Mouse (Mus musculus): Measurements from ENCODE around the gene Tcirg1. TPM values are rescaled to one million over a fixed set of nuclear protein-coding genes. Genes with fewer than 3 reads are reported as not detected.

Tcirg1 gene
- polyA plus RNA-seq, 1 experiment from 2014 or later = 12.4 TPM

Other genes with a start within 250 kb of the Tcirg1 start
- 2.9 and 3.2 TPM in 2 replicates for gene Lrp5, start 220.6 kb downstream of the Tcirg1 start, polyA plus RNA-seq (2016; fragmentation: Nextera tagmentation; extraction: Ambion mirVana)
- 35.1 and 40.2 TPM in 2 replicates for gene 1810055G02Rik, start 198.8 kb downstream of the Tcirg1 start, polyA plus RNA-seq (2016; fragmentation: Nextera tagmentation; extraction: Ambion mirVana)
- gene Kmt5b, start 139.7 kb downstream of the Tcirg1 start, polyA plus RNA-seq (2016; fragmentation: Nextera tagmentation; extraction: Ambion mirVana) = 58.0 and 60.6 TPM in 2 replicates
- gene Chka, start 55.4 kb downstream of the Tcirg1 start, polyA plus RNA-seq (2016; fragmentation: Nextera tagmentation; extraction: Ambion mirVana) = 63.5 and 69.6 TPM in 2 replicates
- 166 and 168 TPM in 2 replicates for gene Ndufs8, start 5.6 kb upstream of the Tcirg1 start, polyA plus RNA-seq (2016; fragmentation: Nextera tagmentation; extraction: Ambion mirVana)
- gene Aldh3b1, start 22.7 kb upstream of the Tcirg1 start, polyA plus RNA-seq (2016; fragmentation: Nextera tagmentation; extraction: Ambion mirVana) = 0.64 and 0.69 TPM in 2 replicates
- 4.8 TPM in 2 replicates for gene Unc93b1, start 28.1 kb upstream of the Tcirg1 start, polyA plus RNA-seq (2016; fragmentation: Nextera tagmentation; extraction: Ambion mirVana)
- not detected in 2 replicates for gene Aldh3b3, start 51.5 kb upstream of the Tcirg1 start, polyA plus RNA-seq (2016; fragmentation: Nextera tagmentation; extraction: Ambion mirVana)
- 0.26 and 0.70 TPM in 2 replicates for gene Aldh3b2, start 65.2 kb upstream of the Tcirg1 start, polyA plus RNA-seq (2016; fragmentation: Nextera tagmentation; extraction: Ambion mirVana)
- gene Acy3, start 79.4 kb upstream of the Tcirg1 start, polyA plus RNA-seq (2016; fragmentation: Nextera tagmentation; extraction: Ambion mirVana) = 0.58 and 1.4 TPM in 2 replicates
- not detected in 2 replicates for gene Tbx10, start 85.6 kb upstream of the Tcirg1 start, polyA plus RNA-seq (2016; fragmentation: Nextera tagmentation; extraction: Ambion mirVana)
- gene Nudt8, start 93.4 kb upstream of the Tcirg1 start, polyA plus RNA-seq (2016; fragmentation: Nextera tagmentation; extraction: Ambion mirVana) = 19.3 and 20.8 TPM in 2 replicates
- 4.1 and 4.3 TPM in 2 replicates for gene Gm49405, start 93.5 kb upstream of the Tcirg1 start, polyA plus RNA-seq (2016; fragmentation: Nextera tagmentation; extraction: Ambion mirVana)
- 6.3 TPM in 2 replicates for gene Doc2g, start 96.2 kb upstream of the Tcirg1 start, polyA plus RNA-seq (2016; fragmentation: Nextera tagmentation; extraction: Ambion mirVana)
- 186 and 204 TPM in 2 replicates for gene Ndufv1, start 105.7 kb upstream of the Tcirg1 start, polyA plus RNA-seq (2016; fragmentation: Nextera tagmentation; extraction: Ambion mirVana)
- gene Gstp1, start 130.9 kb upstream of the Tcirg1 start, polyA plus RNA-seq (2016; fragmentation: Nextera tagmentation; extraction: Ambion mirVana) = 321 and 346 TPM in 2 replicates
- 1.6 and 5.5 TPM in 2 replicates for gene Gstp2, start 138.9 kb upstream of the Tcirg1 start, polyA plus RNA-seq (2016; fragmentation: Nextera tagmentation; extraction: Ambion mirVana)
- gene Gstp3, start 152.4 kb upstream of the Tcirg1 start, polyA plus RNA-seq (2016; fragmentation: Nextera tagmentation; extraction: Ambion mirVana) = not detected in 2 replicates
- not detected in 2 replicates for gene Cabp2, start 174.4 kb upstream of the Tcirg1 start, polyA plus RNA-seq (2016; fragmentation: Nextera tagmentation; extraction: Ambion mirVana)
- gene Cdk2ap2, start 190.0 kb upstream of the Tcirg1 start, polyA plus RNA-seq (2016; fragmentation: Nextera tagmentation; extraction: Ambion mirVana) = 70.4 and 73.9 TPM in 2 replicates
- gene Pitpnm1, start 192.9 kb upstream of the Tcirg1 start, polyA plus RNA-seq (2016; fragmentation: Nextera tagmentation; extraction: Ambion mirVana) = 21.5 and 22.9 TPM in 2 replicates
- 56.4 and 60.7 TPM in 2 replicates for gene Aip, start 218.7 kb upstream of the Tcirg1 start, polyA plus RNA-seq (2016; fragmentation: Nextera tagmentation; extraction: Ambion mirVana)
- gene Gpr152, start 232.7 kb upstream of the Tcirg1 start, polyA plus RNA-seq (2016; fragmentation: Nextera tagmentation; extraction: Ambion mirVana) = not detected in 2 replicates
- gene Cabp4, start 236.9 kb upstream of the Tcirg1 start, polyA plus RNA-seq (2016; fragmentation: Nextera tagmentation; extraction: Ambion mirVana) = 0.09 TPM in 2 replicates
- 125 and 135 TPM in 2 replicates for gene Coro1b, start 241.5 kb upstream of the Tcirg1 start, polyA plus RNA-seq (2016; fragmentation: Nextera tagmentation; extraction: Ambion mirVana)
- 0.51 and 0.74 TPM in 2 replicates for gene Ptprcap, start 246.5 kb upstream of the Tcirg1 start, polyA plus RNA-seq (2016; fragmentation: Nextera tagmentation; extraction: Ambion mirVana)